Mouse (Mus musculus): ENCODE measurements around the gene Ascl3. TPM values are rescaled to one million over a fixed set of nuclear protein-coding genes. Genes with fewer than 3 reads are reported as not detected.

Ascl3 gene
- polyA plus RNA-seq, 1 experiment from 2014 or later = not detected

DNA sequence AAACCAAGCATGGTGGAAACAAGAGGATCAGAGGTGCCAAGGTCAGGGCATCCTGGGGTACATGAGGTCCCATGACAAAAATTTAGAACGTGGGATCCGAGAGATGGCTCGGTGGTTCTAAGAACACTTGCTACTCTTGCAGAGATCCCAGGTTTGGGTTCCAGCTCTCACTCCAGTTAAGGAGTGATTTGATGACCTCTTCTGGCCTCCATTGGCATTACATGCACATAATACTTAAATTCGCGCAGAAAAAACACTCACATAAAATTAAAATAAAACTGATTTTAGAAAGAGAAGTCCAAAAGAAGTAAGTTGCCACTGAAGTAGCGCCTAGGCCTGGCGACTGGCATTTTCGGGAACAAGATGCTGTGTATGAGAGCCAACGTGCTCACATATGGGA is 12.2 kb downstream of the Ascl3 start:
- no peak overlapping the region for H3K9ac ChIP-seq (replicated peaks)
- H3K27me3 ChIP-seq (ENCODE audit: insufficient read depth, low read length) = no peaks in the 10 kb centered on the region
- peak; percentile 57 for TF ChIP-seq CTCF (IDR thresholded peaks at IDR 0.05; ENCODE audit: low read depth)
- TF ChIP-seq EP300 (IDR thresholded peaks at IDR 0.05; ENCODE audit: low read depth) = no peak
- no peaks in the 10 kb centered on the region for H3K36me3 ChIP-seq (replicated peaks; ENCODE audit: insufficient read depth, low read length)
- H3K27ac ChIP-seq (ENCODE audit: low read depth) = no peak overlapping the region
- no peaks in the 10 kb centered on the region for H3K4me1 ChIP-seq (ENCODE audit: insufficient read depth)
- DNase-seq (no peak), ATAC-seq (no peak)
- WGBS (ENCODE audit: insufficient replicate concordance) = 59% methylated on average over 9 of the region's 9 CpGs
- H3K9me3 ChIP-seq (ENCODE audit: low read length) = no peaks in the 10 kb centered on the region; the same call in 1 of the 2 replicates
- H3K4me2 ChIP-seq (ENCODE audit: low read depth, low read length) = no peak overlapping the region
- no peak overlapping the region for H3K4me3 ChIP-seq (ENCODE audit: low read depth, low read length)

DNA sequence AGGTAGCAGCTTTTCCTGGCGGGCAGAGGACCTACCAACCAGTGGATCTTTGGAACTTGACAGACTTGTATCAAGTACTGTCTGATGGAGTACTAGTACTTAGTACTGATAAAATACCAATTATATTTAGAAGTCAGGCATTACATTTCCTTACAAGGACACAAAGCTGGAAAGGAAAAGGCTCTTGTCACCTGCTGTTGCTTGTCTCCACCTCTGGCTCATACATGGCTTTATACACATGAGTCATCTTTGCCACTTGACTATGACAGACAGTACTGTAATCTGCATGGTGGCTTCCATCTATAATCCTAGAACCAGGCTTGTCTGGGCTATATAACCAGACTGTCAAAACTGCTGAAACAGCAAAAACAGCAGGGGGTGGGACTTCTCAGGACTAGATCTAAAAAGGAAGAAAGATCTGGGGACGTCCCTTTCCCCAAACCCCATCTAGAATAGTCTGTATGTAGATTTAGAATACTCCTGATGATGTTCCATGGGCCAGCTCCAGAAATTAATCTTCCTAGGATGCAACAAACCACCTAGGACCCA is 18.0 kb downstream of the Ascl3 start:
- Histone ChIP-seq H3K9ac (replicated peaks) (no peak overlapping the region), H3K4me2 (ENCODE audit: low read depth, low read length) (no peak overlapping the region), H3K27ac (ENCODE audit: low read depth) (no peak overlapping the region), H3K9me3 (ENCODE audit: low read length) (no peaks in the 10 kb centered on the region), H3K4me3 (ENCODE audit: low read depth, low read length) (no peak overlapping the region), H3K4me1 (ENCODE audit: insufficient read depth) (no peaks in the 10 kb centered on the region), H3K27me3 (ENCODE audit: insufficient read depth, low read length) (no peaks in the 10 kb centered on the region), H3K36me3 (replicated peaks; ENCODE audit: insufficient read depth, low read length) (peaks cover 31% of the 10 kb centered on the region)
- 83% methylated on average over 2 of the region's 2 CpGs for WGBS (ENCODE audit: insufficient replicate concordance)
- DNase-seq = no peak
- TF ChIP-seq CTCF (IDR thresholded peaks at IDR 0.05; ENCODE audit: low read depth) (no peak), EP300 (IDR thresholded peaks at IDR 0.05; ENCODE audit: low read depth) (no peak)
- no peak for ATAC-seq

DNA sequence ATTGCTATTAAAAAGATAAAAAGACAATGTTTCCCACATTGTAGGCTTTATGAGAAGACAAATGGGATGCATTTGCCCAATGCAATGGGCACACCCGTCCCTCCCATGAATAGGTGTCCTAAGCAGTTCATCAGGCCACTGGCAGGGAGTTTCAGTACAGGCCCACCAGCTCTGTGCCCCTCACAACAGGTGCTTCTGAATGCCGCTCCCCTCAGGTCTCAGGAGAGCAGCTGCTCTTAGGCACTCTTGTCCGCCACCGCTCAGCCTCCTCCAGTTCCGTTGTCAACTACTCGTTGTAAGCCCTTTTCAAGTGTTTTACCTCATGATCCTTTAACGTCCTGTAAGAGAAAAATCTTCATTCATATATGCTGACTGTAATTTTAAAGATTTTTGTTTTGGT is 19.3 kb downstream of the Ascl3 start:
- no peak overlapping the region for H3K27ac ChIP-seq (ENCODE audit: low read depth)
- H3K27me3 ChIP-seq (ENCODE audit: insufficient read depth, low read length) = no peaks in the 10 kb centered on the region
- no peak overlapping the region for H3K4me2 ChIP-seq (ENCODE audit: low read depth, low read length)
- peaks cover 37% of the 10 kb centered on the region for H3K36me3 ChIP-seq (replicated peaks; ENCODE audit: insufficient read depth, low read length)
- no peak overlapping the region for H3K4me3 ChIP-seq (ENCODE audit: low read depth, low read length)
- TF ChIP-seq CTCF (IDR thresholded peaks at IDR 0.05; ENCODE audit: low read depth) (no peak), EP300 (IDR thresholded peaks at IDR 0.05; ENCODE audit: low read depth) (no peak)
- WGBS (ENCODE audit: insufficient replicate concordance) = 93% methylated on average over 7 of the region's 7 CpGs
- H3K4me1 ChIP-seq (ENCODE audit: insufficient read depth) = no peaks in the 10 kb centered on the region
- H3K9me3 ChIP-seq (ENCODE audit: low read length) = no peaks in the 10 kb centered on the region
- no peak overlapping the region for H3K9ac ChIP-seq (replicated peaks)
- no peak for DNase-seq
- no peak for ATAC-seq

GRCm38 (mm10) chr7:109710069-109710468 is 21.5 kb downstream of the Ascl3 start:
- WGBS (ENCODE audit: insufficient replicate concordance) = 47% methylated on average over 1 of the region's 1 CpGs
- H3K36me3 ChIP-seq (replicated peaks; ENCODE audit: insufficient read depth, low read length) = peaks cover 37% of the 10 kb centered on the region
- ATAC-seq (no peak), DNase-seq (no peak)
- H3K27ac ChIP-seq (ENCODE audit: low read depth) = no peak overlapping the region
- TF ChIP-seq EP300 (IDR thresholded peaks at IDR 0.05; ENCODE audit: low read depth) = no peak
- no peak for TF ChIP-seq CTCF (IDR thresholded peaks at IDR 0.05; ENCODE audit: low read depth)
- no peaks in the 10 kb centered on the region for H3K4me1 ChIP-seq (ENCODE audit: insufficient read depth)
- no peaks in the 10 kb centered on the region for H3K27me3 ChIP-seq (ENCODE audit: insufficient read depth, low read length)
- no peak overlapping the region for H3K4me3 ChIP-seq (ENCODE audit: low read depth, low read length)
- H3K9ac ChIP-seq (replicated peaks) = no peak overlapping the region
- H3K4me2 ChIP-seq (ENCODE audit: low read depth, low read length) = no peak overlapping the region
- H3K9me3 ChIP-seq (ENCODE audit: low read length) = no peaks in the 10 kb centered on the region

- WGBS (ENCODE audit: insufficient replicate concordance) = 63% methylated on average over 3 of the region's 3 CpGs
- ATAC-seq = no peak
Measured at GRCm38 (mm10) chr7:109708961-109709382, 22.6 kb downstream of the Ascl3 start.

GRCm38 (mm10) chr7:109707023-109707785 is 24.3 kb downstream of the Ascl3 start:
- no peak overlapping the region for H3K9ac ChIP-seq (replicated peaks)
- no peaks in the 10 kb centered on the region for H3K9me3 ChIP-seq (ENCODE audit: low read length)
- no peak for ATAC-seq
- 31% methylated on average over 4 of the region's 4 CpGs for WGBS (ENCODE audit: insufficient replicate concordance)
- no peaks in the 10 kb centered on the region for H3K27me3 ChIP-seq (ENCODE audit: insufficient read depth, low read length)
- H3K4me2 ChIP-seq (ENCODE audit: low read depth, low read length) = no peak overlapping the region
- H3K4me1 ChIP-seq (ENCODE audit: insufficient read depth) = peaks cover 4% of the 10 kb centered on the region; the same call in 1 of the 2 replicates
- TF ChIP-seq EP300 (IDR thresholded peaks at IDR 0.05; ENCODE audit: low read depth) (no peak), CTCF (IDR thresholded peaks at IDR 0.05; ENCODE audit: low read depth) (peak; percentile 81)
- peaks cover 26% of the 10 kb centered on the region for H3K36me3 ChIP-seq (replicated peaks; ENCODE audit: insufficient read depth, low read length)
- no peak overlapping the region for H3K27ac ChIP-seq (ENCODE audit: low read depth)
- DNase-seq = peak; percentile 50
- H3K4me3 ChIP-seq (ENCODE audit: low read depth, low read length) = no peak overlapping the region

More at GRCm38 (mm10) chr7:109708961-109709382, 22.6 kb downstream of the Ascl3 start:
- Histone ChIP-seq H3K4me1 (ENCODE audit: insufficient read depth) (no peaks in the 10 kb centered on the region), H3K4me3 (ENCODE audit: low read depth, low read length) (no peak overlapping the region), H3K27me3 (ENCODE audit: insufficient read depth, low read length) (no peaks in the 10 kb centered on the region), H3K27ac (ENCODE audit: low read depth) (no peak overlapping the region), H3K9me3 (ENCODE audit: low read length) (no peaks in the 10 kb centered on the region), H3K9ac (replicated peaks) (no peak overlapping the region), H3K4me2 (ENCODE audit: low read depth, low read length) (no peak overlapping the region), H3K36me3 (replicated peaks; ENCODE audit: insufficient read depth, low read length) (peaks cover 37% of the 10 kb centered on the region)
- no peak for TF ChIP-seq EP300 (IDR thresholded peaks at IDR 0.05; ENCODE audit: low read depth)
- TF ChIP-seq CTCF (IDR thresholded peaks at IDR 0.05; ENCODE audit: low read depth) = no peak
- no peak for DNase-seq
